Mouse (Mus musculus): ENCODE measurements around the gene Ndufb3.

DNA sequence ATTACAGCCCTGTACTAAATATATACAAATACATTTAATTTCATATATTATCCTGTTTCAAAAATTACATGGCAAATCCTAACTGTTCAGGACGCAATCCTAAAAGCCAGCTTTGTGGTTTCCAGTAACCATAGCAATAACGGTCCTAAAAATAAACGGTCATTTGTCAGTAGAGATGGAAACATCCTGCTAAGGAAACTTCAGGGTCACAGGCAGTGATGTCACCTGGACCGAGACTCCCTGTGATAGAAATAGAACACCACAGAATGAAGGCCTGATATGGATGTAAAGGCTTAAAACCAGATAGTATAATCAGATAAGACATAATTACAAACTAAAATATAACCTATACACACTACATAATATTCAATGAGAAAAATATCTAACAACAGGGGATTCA lies 17.6 kb downstream of the Ndufb3 start:
- TF ChIP-seq CTCF (IDR thresholded peaks at IDR 0.05; ENCODE audit: low read depth, low read length) (no peak), POLR2A (IDR thresholded peaks at IDR 0.05; ENCODE audit: extremely low read depth, insufficient read depth, low read length) (no peak)
